Mouse (Mus musculus) myocyte (in vitro differentiated cells): ENCODE measurements at regions not wholly inside any gene's neighbourhood (a gene's known extent, or its start where the extent isn't known, plus 50 kb on each side); places are given as distances from the start of the nearest gene placed in this dataset.

Experiments
- CEBPB ChIP-seq: IDR thresholded peaks from 2 replicates; pipeline ENCODE4 v1.6.1; 2011; ENCODE audit warnings: mild to moderate bottlenecking, moderate library complexity; ENCODE audit not compliant: poor library complexity, insufficient read depth, severe bottlenecking
- E2F4 ChIP-seq: IDR thresholded peaks from one replicate; pipeline ENCODE4 v1.6.1; 2011; ENCODE audit warnings: mild to moderate bottlenecking, control low read depth, moderate library complexity; ENCODE audit not compliant: insufficient read depth
- MAX ChIP-seq: IDR thresholded peaks from one replicate; pipeline ENCODE4 v1.6.1; 2011; ENCODE audit warnings: low read depth, mild to moderate bottlenecking, control low read depth
- MYOD1 ChIP-seq, 3 experiments: IDR thresholded peaks; one replicate each; pipeline ENCODE4 v1.6.1; 2011; ENCODE audit warnings: control low read depth in 2 of 3, low read depth in 2 of 3, mild to moderate bottlenecking in 2 of 3, moderate library complexity in 1 of 3; ENCODE audit not compliant: insufficient read length in 2 of 3, control insufficient read depth in 1 of 3
- MYOG ChIP-seq, 3 experiments: IDR thresholded peaks; one replicate each; pipeline ENCODE4 v1.6.1; 2011; ENCODE audit warnings: control low read depth in 2 of 3, low read depth in 2 of 3, mild to moderate bottlenecking in 2 of 3; ENCODE audit not compliant: insufficient read length in 2 of 3, control insufficient read depth in 1 of 3, insufficient read depth in 1 of 3
- POLR2A ChIP-seq: IDR thresholded peaks from one replicate; pipeline ENCODE4 v1.6.1; 2011; ENCODE audit warnings: low read depth, mild to moderate bottlenecking, control low read depth, moderate library complexity; ENCODE audit not compliant: insufficient read length
- POLR2AphosphoS2 ChIP-seq: IDR thresholded peaks from one replicate; pipeline ENCODE4 v1.6.1; 2011; ENCODE audit warnings: low read depth, control low read depth; ENCODE audit not compliant: insufficient read length
- REST ChIP-seq: IDR thresholded peaks from one replicate; pipeline ENCODE4 v1.6.1; 2011; ENCODE audit warnings: mild to moderate bottlenecking, control low read depth, moderate library complexity; ENCODE audit not compliant: insufficient read depth, insufficient read length
- SRF ChIP-seq: IDR thresholded peaks from one replicate; pipeline ENCODE4 v1.6.1; 2011; ENCODE audit warnings: low read depth; ENCODE audit not compliant: control insufficient read depth, insufficient read length
- TCF12 ChIP-seq: IDR thresholded peaks from one replicate; pipeline ENCODE4 v1.6.1; 2011; ENCODE audit warnings: mild to moderate bottlenecking, control low read depth; ENCODE audit not compliant: poor library complexity, insufficient read depth, severe bottlenecking
- TCF3 ChIP-seq: IDR thresholded peaks from one replicate; pipeline ENCODE4 v1.6.1; 2011; ENCODE audit warnings: low read depth, control low read depth; ENCODE audit not compliant: insufficient read length
- USF1 ChIP-seq: IDR thresholded peaks from one replicate; pipeline ENCODE4 v1.6.1; 2011; ENCODE audit warnings: low read depth, mild to moderate bottlenecking, control low read depth, moderate library complexity

DNA sequence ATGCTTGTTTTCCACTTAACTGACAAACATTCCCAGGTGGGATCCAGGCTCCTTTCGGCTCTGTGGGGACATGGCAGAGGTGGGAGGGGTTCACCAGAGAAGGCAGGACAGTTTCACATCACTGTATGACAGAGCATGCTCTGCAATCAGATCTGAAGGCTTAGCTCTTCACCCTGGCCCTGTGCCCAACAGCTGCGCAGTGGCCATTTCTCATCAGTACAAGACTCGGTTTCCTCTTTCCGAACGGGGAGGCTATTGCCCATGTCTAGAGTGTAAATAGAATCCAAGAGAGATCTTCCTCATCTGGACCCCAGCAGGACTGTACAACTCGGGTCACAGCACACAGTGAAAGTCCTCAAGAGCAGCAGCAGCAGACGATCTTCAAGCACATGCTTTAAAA is 64.5 kb upstream of the 3110018I06Rik start:
- no peak for TF ChIP-seq CEBPB
- no peak for TF ChIP-seq POLR2A
- no peak for TF ChIP-seq REST
- TF ChIP-seq MYOG (IDR thresholded peaks at IDR 0.05; ENCODE audit: control insufficient read depth in 1 of 3, insufficient read depth in 1 of 3, insufficient read length in 2 of 3, low read depth in 2 of 3) = no peak
- no peak for TF ChIP-seq USF1
- no peak for TF ChIP-seq MYOD1 (IDR thresholded peaks at IDR 0.05; ENCODE audit: control insufficient read depth in 1 of 3, insufficient read length in 2 of 3, low read depth in 2 of 3)
- no peak for TF ChIP-seq E2F4
- TF ChIP-seq MAX = no peak
- TF ChIP-seq TCF12 = no peak
- no peak for TF ChIP-seq SRF
- no peak for TF ChIP-seq POLR2AphosphoS2
- no peak for TF ChIP-seq TCF3
